Mouse (Mus musculus): ENCODE measurements around the gene Il13ra1. TPM values are rescaled to one million over a fixed set of nuclear protein-coding genes. Genes with fewer than 3 reads are reported as not detected.

Gene Il13ra1
- polyA plus RNA-seq (2016; fragmentation: Nextera tagmentation; extraction: Ambion mirVana): 4.1 and 5.1 TPM in 2 replicates

- peak within 1 kb of the TSS; percentile 47 for H3K4me3 ChIP-seq (replicated peaks)
- H3K4me2 ChIP-seq: peak within 1 kb of the TSS; percentile 72
- peak; percentile 63; the same call in 1 of the 2 replicates for ATAC-seq (ENCODE audit: insufficient number of reproducible peaks, insufficient read depth, low FRiP score, low TSS enrichment, low read depth)
- whole genome bisulfite sequencing: 17% methylated on average over 51 of the region's 51 CpGs
- peak within 1 kb of the TSS; percentile 60 for H3K9ac ChIP-seq (replicated peaks)
- H3K4me1 ChIP-seq (replicated peaks): no peaks in the 10 kb centered on the region
- no peaks in the 10 kb centered on the region for H3K36me3 ChIP-seq
- no peaks in the 10 kb centered on the region; the same call in 1 of the 2 replicates for H3K27me3 ChIP-seq
- H3K27ac ChIP-seq: no peak within 1 kb of the TSS
- H3K9me3 ChIP-seq: no peaks in the 10 kb centered on the region
These were observed at the start of gene Il13ra1 for GRCm38 (mm10) chrX:36111622-36112421. Gene Il13ra1 (plus strand): TSS chrX:36112110.

DNA sequence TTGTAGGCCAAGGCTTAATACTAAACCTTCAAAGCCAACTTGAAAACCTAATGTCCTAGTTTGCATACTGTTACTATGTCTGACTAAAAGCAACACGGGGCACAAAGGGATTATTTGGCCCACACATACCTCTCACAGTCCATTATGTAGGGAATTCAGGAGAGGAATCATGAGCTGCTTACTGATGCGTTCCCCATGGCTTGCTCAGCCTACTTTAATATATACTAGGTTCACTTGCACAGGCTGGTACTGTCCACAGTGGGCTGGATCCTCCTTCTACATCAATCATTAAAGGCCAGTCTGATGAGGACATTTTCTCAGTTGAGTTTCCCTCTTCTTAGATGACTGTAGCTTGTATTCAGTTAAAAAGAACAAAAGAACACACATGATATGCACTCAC is 37.9 kb upstream of the Il13ra1 start:
- H3K27me3 ChIP-seq: no peaks in the 10 kb centered on the region
- no peaks in the 10 kb centered on the region for H3K9me3 ChIP-seq
- H3K9ac ChIP-seq (replicated peaks): no peak overlapping the region
- no peak overlapping the region for H3K4me3 ChIP-seq (replicated peaks)
- H3K4me2 ChIP-seq: no peak overlapping the region
- H3K36me3 ChIP-seq: no peaks in the 10 kb centered on the region
- 80% methylated on average over 2 of the region's 2 CpGs for WGBS
- ATAC-seq (ENCODE audit: insufficient number of reproducible peaks, insufficient read depth, low FRiP score, low TSS enrichment, low read depth): no peak
- no peak overlapping the region for H3K27ac ChIP-seq
- H3K4me1 ChIP-seq (replicated peaks): no peaks in the 10 kb centered on the region

DNA sequence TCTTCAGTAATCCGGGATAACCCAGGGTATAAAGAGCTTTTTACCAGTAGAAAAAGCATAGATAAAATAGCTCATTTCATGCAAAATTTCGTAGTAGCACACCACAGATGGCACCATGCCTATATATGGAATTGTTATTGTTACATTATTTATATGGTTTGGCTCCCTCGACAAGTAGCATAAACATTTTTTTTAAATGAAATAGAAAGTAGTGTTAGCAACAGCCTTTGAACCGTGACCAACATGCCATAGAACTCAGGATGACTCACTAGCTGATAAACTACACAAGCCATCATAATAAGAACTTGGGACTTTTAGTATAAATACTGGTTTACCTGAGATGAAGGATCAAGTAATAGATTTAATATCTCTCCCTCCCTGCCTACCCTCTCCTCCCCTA is 34.7 kb upstream of the Il13ra1 start:
- no peaks in the 10 kb centered on the region for H3K4me1 ChIP-seq (replicated peaks)
- 83% methylated on average over 4 of the region's 4 CpGs for WGBS
- no peak overlapping the region for H3K4me2 ChIP-seq
- ATAC-seq (ENCODE audit: insufficient number of reproducible peaks, insufficient read depth, low FRiP score, low TSS enrichment, low read depth): no peak
- H3K9ac ChIP-seq (replicated peaks): no peak overlapping the region
- H3K27ac ChIP-seq: no peak overlapping the region
- H3K9me3 ChIP-seq: no peaks in the 10 kb centered on the region
- no peaks in the 10 kb centered on the region for H3K36me3 ChIP-seq
- no peaks in the 10 kb centered on the region for H3K27me3 ChIP-seq
- H3K4me3 ChIP-seq (replicated peaks): no peak overlapping the region

DNA sequence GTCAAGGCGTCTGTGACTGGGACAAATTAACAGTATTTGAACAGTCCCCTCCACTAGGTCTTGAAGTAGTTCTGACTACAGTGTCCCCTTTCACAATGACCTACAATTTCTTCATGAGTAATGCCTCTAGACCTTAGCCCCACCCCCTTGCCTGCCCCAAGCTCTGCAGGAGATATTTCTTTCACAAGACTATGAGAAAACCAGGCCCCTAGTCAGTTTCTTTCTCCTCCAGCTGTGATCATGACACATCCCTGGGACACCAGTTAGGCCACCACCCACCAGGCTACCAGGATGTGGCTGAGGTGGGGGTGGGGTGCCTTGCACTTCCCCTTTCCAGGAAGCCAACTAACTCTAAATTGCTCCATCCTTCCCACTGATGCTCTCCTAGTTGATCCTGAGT is 29.0 kb upstream of the Il13ra1 start:
- H3K9me3 ChIP-seq: no peaks in the 10 kb centered on the region
- H3K27ac ChIP-seq: no peak overlapping the region
- no peaks in the 10 kb centered on the region for H3K4me1 ChIP-seq (replicated peaks)
- no peak for ATAC-seq (ENCODE audit: insufficient number of reproducible peaks, insufficient read depth, low FRiP score, low TSS enrichment, low read depth)
- no peak overlapping the region for H3K4me2 ChIP-seq
- no peaks in the 10 kb centered on the region for H3K27me3 ChIP-seq
- no peak overlapping the region for H3K4me3 ChIP-seq (replicated peaks)
- 65% methylated on average over 1 of the region's 1 CpGs for WGBS
- H3K9ac ChIP-seq (replicated peaks): no peak overlapping the region
- H3K36me3 ChIP-seq: no peaks in the 10 kb centered on the region

GRCm38 (mm10) chrX:36088464-36089256 is 23.2 kb upstream of the Il13ra1 start:
- Histone ChIP-seq H3K27me3 (no peaks in the 10 kb centered on the region), H3K27ac (no peak overlapping the region), H3K9ac (replicated peaks) (no peak overlapping the region), H3K4me2 (no peak overlapping the region), H3K4me3 (replicated peaks) (no peak overlapping the region), H3K9me3 (no peaks in the 10 kb centered on the region), H3K36me3 (no peaks in the 10 kb centered on the region), H3K4me1 (replicated peaks) (no peaks in the 10 kb centered on the region)
- 88% methylated on average over 6 of the region's 6 CpGs for WGBS
- no peak for ATAC-seq (ENCODE audit: insufficient number of reproducible peaks, insufficient read depth, low FRiP score, low TSS enrichment, low read depth)

GRCm38 (mm10) chrX:36100883-36101282 is 11.0 kb upstream of the Il13ra1 start:
- no peaks in the 10 kb centered on the region for H3K36me3 ChIP-seq
- H3K27ac ChIP-seq: no peak overlapping the region
- no peak overlapping the region for H3K4me2 ChIP-seq
- no peaks in the 10 kb centered on the region for H3K27me3 ChIP-seq
- H3K9me3 ChIP-seq: no peaks in the 10 kb centered on the region
- no peak overlapping the region for H3K4me3 ChIP-seq (replicated peaks)
- no peaks in the 10 kb centered on the region for H3K4me1 ChIP-seq (replicated peaks)
- H3K9ac ChIP-seq (replicated peaks): no peak overlapping the region
- no peak for ATAC-seq (ENCODE audit: insufficient number of reproducible peaks, insufficient read depth, low FRiP score, low TSS enrichment, low read depth)
- WGBS: 82% methylated on average over 1 of the region's 1 CpGs

- Histone ChIP-seq H3K9ac (replicated peaks) (no peak overlapping the region), H3K27ac (no peak overlapping the region), H3K9me3 (no peaks in the 10 kb centered on the region), H3K4me2 (no peak overlapping the region), H3K36me3 (no peaks in the 10 kb centered on the region), H3K27me3 (no peaks in the 10 kb centered on the region), H3K4me1 (replicated peaks) (no peaks in the 10 kb centered on the region), H3K4me3 (replicated peaks) (no peak overlapping the region)
- ATAC-seq (ENCODE audit: insufficient number of reproducible peaks, insufficient read depth, low FRiP score, low TSS enrichment, low read depth): no peak
- WGBS: 76% methylated on average over 3 of the region's 3 CpGs
These were observed 10.6 kb upstream of the Il13ra1 start for GRCm38 (mm10) chrX:36101318-36101717.

DNA sequence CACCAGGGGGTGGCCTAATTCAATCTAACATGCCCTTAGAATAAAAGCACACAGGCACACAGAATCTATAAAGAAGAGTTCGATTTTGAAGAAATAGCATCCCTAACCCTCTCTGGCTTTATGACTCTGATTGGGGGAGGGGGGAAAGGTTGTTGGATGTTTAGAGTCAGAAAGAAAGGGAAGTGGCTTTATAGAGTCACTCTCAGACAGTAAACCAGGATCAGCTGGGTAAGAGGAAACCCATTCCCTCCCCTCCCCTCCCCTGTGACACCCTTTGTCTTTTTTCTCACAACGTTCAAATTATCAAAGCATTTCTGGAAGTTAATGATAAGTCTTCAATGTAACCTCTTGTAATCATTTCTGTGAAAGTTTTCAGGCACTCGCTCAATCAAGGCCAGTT is 3.3 kb upstream of the Il13ra1 start:
- Histone ChIP-seq H3K4me3 (replicated peaks) (no peak overlapping the region), H3K9ac (replicated peaks) (no peak overlapping the region), H3K27ac (no peak overlapping the region), H3K4me2 (no peak overlapping the region), H3K27me3 (no peaks in the 10 kb centered on the region; the same call in 1 of the 2 replicates), H3K9me3 (no peaks in the 10 kb centered on the region), H3K4me1 (replicated peaks) (no peaks in the 10 kb centered on the region), H3K36me3 (no peaks in the 10 kb centered on the region)
- WGBS: 46% methylated on average over 3 of the region's 3 CpGs
- ATAC-seq (ENCODE audit: insufficient number of reproducible peaks, insufficient read depth, low FRiP score, low TSS enrichment, low read depth): no peak

DNA sequence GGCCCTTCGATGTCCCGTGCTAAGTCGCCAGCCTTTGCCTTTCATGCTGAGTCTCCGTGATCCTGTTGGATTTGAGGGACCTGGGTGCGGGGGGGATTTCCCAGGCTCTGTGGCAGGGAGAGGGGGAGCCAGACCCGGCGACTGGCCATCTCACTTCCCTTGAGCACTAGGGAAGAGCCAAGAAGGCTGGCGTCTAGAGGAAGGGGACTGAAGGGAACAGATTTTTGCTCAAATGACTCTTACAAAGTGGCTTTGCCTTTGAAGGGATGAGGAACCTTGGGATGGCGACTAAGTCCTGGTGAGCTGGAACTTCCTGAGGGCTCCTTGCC is 476 bp downstream of the Il13ra1 start:
- Histone ChIP-seq H3K36me3 (no peaks in the 10 kb centered on the region), H3K4me1 (replicated peaks) (no peaks in the 10 kb centered on the region), H3K9ac (replicated peaks) (peak overlapping the region; percentile 60), H3K4me3 (replicated peaks) (peak overlapping the region; percentile 47), H3K27ac (no peak overlapping the region), H3K4me2 (peak overlapping the region; percentile 72), H3K27me3 (no peaks in the 10 kb centered on the region; the same call in 1 of the 2 replicates), H3K9me3 (no peaks in the 10 kb centered on the region)
- ATAC-seq (ENCODE audit: insufficient number of reproducible peaks, insufficient read depth, low FRiP score, low TSS enrichment, low read depth): no peak
- 19% methylated on average over 9 of the region's 9 CpGs for WGBS

- no peaks in the 10 kb centered on the region for H3K9me3 ChIP-seq
- no peaks in the 10 kb centered on the region for H3K36me3 ChIP-seq
- no peak overlapping the region for H3K9ac ChIP-seq (replicated peaks)
- ATAC-seq (ENCODE audit: insufficient number of reproducible peaks, insufficient read depth, low FRiP score, low TSS enrichment, low read depth): no peak
- H3K4me1 ChIP-seq (replicated peaks): no peaks in the 10 kb centered on the region
- H3K4me2 ChIP-seq: no peak overlapping the region
- no peak overlapping the region for H3K27ac ChIP-seq
- H3K4me3 ChIP-seq (replicated peaks): no peak overlapping the region
- WGBS: 91% methylated on average over 4 of the region's 4 CpGs
- no peaks in the 10 kb centered on the region; the same call in 1 of the 2 replicates for H3K27me3 ChIP-seq
These were observed 3.3 kb downstream of the Il13ra1 start for GRCm38 (mm10) chrX:36115171-36115570.

DNA sequence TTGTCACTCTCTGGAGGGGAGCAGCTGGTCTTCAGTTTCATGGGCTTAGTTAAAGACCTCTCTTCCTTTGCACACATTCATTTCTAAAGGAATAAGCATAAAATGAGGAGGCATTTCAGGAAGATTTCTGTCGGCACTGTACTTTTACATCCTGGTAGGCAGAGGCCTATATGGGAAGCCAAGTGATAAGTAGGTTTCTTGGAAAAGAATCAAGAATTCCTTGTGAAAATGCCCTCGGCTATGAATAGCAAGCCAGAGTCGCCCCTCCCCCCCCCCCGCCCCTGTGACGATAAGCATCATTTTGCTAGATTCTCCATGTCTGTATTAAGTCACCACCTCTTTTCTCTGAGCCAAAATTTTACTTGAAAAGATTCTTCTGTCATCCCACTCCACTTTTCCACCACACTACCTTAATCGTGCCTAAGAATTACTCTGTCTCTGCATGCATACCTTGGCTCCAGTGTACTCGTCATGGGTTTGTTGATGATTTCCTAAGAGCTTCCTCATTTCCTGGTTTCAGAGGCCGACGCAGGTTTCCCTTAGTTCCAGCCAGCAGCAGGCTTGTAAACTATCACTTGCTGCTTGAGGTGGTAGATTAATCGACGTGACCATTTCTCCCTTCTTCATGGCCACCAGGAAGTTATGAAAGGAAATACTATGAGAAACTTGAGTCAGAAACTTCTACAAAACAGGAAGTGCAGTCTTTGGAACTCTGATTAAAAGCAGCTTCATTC is 17.3 kb downstream of the Il13ra1 start:
- H3K4me1 ChIP-seq (replicated peaks): no peaks in the 10 kb centered on the region
- 62% methylated on average over 10 of the region's 11 CpGs for WGBS
- ATAC-seq (ENCODE audit: insufficient number of reproducible peaks, insufficient read depth, low FRiP score, low TSS enrichment, low read depth): no peak
- no peak overlapping the region for H3K9ac ChIP-seq (replicated peaks)
- no peaks in the 10 kb centered on the region for H3K27me3 ChIP-seq
- H3K36me3 ChIP-seq: no peaks in the 10 kb centered on the region
- no peak overlapping the region for H3K27ac ChIP-seq
- H3K4me3 ChIP-seq (replicated peaks): no peak overlapping the region
- H3K9me3 ChIP-seq: no peaks in the 10 kb centered on the region
- no peak overlapping the region for H3K4me2 ChIP-seq
